In the genomic region with DNA sequence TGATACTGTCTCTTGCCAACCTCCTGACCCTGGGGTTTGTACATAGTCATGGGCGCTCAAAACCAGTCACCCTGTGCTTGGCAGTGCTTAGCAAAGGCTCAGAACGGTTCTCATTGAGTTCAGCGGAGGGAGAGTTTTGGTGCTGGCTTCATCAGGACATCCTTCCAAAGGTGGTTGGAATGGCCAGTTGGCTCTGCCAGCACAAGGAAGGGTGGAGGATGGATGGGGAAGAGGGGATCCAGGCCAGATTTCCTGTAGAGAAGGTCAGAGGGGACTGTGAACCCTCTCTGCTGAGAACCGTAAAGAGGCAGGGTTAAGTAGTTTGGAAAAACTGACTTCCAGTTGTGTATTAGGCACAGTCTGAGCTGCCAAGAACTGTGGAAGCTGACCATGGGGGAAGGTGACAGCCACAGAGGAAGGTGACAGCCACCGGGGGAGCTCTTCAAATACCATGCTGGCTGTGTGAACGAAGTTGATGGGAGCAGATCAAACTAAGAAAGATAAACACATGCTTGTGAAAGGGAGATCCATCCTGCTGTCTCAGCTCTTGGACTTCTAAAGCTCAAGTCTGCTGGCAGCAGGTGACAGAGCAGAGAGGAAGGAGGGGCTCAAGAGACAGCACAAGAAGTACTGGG, we compare ENCODE assay signal across 22 mouse cellular contexts.
DNase-seq lines count a peak whose midpoint lies in the region; ATAC-seq and TF ChIP-seq lines count a peak whose summit lies in the region.
"Had no signal": no experiment of that assay in that cellular context is flagged by ENCODE, and none has a peak within 500 bp of the region (broad histone marks: within the 10 kb centered on the region; RNA-seq: fewer than 3 reads in every experiment).

No protein-coding gene starts in this region.

- no peaks in the 10 kb centered on the region for H3K27me3 ChIP-seq in forebrain, embryonic 15.5 days
- H3K27me3 ChIP-seq in forebrain, embryonic 12.5 days, result no peaks in the 10 kb centered on the region
- H3K27me3 ChIP-seq in intestine, postnatal 0 days (replicated peaks; ENCODE audit: control insufficient read depth, insufficient read depth, low read length), result no peaks in the 10 kb centered on the region
- no peaks in the 10 kb centered on the region for H3K27me3 ChIP-seq in intestine, embryonic 16.5 days (replicated peaks; ENCODE audit: control insufficient read depth, insufficient read depth, low read length)
- H3K27me3 ChIP-seq in MEL (ENCODE audit: control insufficient read depth in 1 of 2, insufficient read depth in 2 of 2, low read length in 2 of 2), result no peaks in the 10 kb centered on the region
- H3K27me3 ChIP-seq in hindbrain, embryonic 13.5 days, result no peaks in the 10 kb centered on the region
- H3K27me3 ChIP-seq: forebrain, embryonic 13.5 days; heart, embryonic 15.5 days; limb, embryonic 12.5 days; liver, embryonic 12.5 days; Patski had no signal

- ATAC-seq in forebrain, embryonic 15.5 days (replicated peaks), result no peak
- ATAC-seq in forebrain, embryonic 12.5 days (ENCODE audit: low FRiP score), result no peak
- no peak for ATAC-seq in intestine, postnatal 0 days
- no peak for ATAC-seq in intestine, embryonic 16.5 days
- ATAC-seq in megakaryocyte progenitor cell, adult 5-6 weeks (replicated peaks; ENCODE audit: poor library complexity), result peak; percentile 37; the same call in 1 of the 2 replicates
- ATAC-seq in hindbrain, embryonic 13.5 days (ENCODE audit: low FRiP score), result no peak
- ATAC-seq: forebrain, embryonic 13.5 days; liver, embryonic 12.5 days; Patski had no signal

- H3K79me2 ChIP-seq in MEL (ENCODE audit: control insufficient read depth, insufficient read depth, low read length, poor library complexity), result no peaks in the 10 kb centered on the region

- no peaks in the 10 kb centered on the region for H3K9me3 ChIP-seq in forebrain, embryonic 15.5 days
- no peaks in the 10 kb centered on the region for H3K9me3 ChIP-seq in forebrain, embryonic 12.5 days
- no peaks in the 10 kb centered on the region for H3K9me3 ChIP-seq in intestine, postnatal 0 days (ENCODE audit: control insufficient read depth)
- H3K9me3 ChIP-seq in intestine, embryonic 16.5 days (ENCODE audit: control insufficient read depth, low read length), result no peaks in the 10 kb centered on the region
- H3K9me3 ChIP-seq in MEL (replicated peaks; ENCODE audit: insufficient read depth, low read length), result no peaks in the 10 kb centered on the region
- H3K9me3 ChIP-seq in hindbrain, embryonic 13.5 days, result no peaks in the 10 kb centered on the region
- H3K9me3 ChIP-seq: forebrain, embryonic 13.5 days; heart, embryonic 15.5 days; hindbrain, embryonic 10.5 days; limb, embryonic 12.5 days; liver, embryonic 12.5 days; midbrain, embryonic 10.5 days had no signal

- H3K36me3 ChIP-seq in forebrain, embryonic 15.5 days, result no peaks in the 10 kb centered on the region
- no peaks in the 10 kb centered on the region for H3K36me3 ChIP-seq in forebrain, embryonic 12.5 days (replicated peaks)
- H3K36me3 ChIP-seq in intestine, postnatal 0 days (ENCODE audit: control insufficient read depth, insufficient read depth), result no peaks in the 10 kb centered on the region
- H3K36me3 ChIP-seq in intestine, embryonic 16.5 days (ENCODE audit: control insufficient read depth, insufficient read depth, low read length), result no peaks in the 10 kb centered on the region
- no peaks in the 10 kb centered on the region for H3K36me3 ChIP-seq in MEL (ENCODE audit: control insufficient read depth in 1 of 2, insufficient read depth in 2 of 2, low read length in 2 of 2)
- no peaks in the 10 kb centered on the region for H3K36me3 ChIP-seq in hindbrain, embryonic 13.5 days
- H3K36me3 ChIP-seq: heart, embryonic 15.5 days; hindbrain, embryonic 10.5 days; limb, embryonic 12.5 days; liver, embryonic 12.5 days; midbrain, embryonic 10.5 days had no signal

- H3K4me2 ChIP-seq in forebrain, embryonic 15.5 days (replicated peaks), result no peak overlapping the region
- no peak overlapping the region for H3K4me2 ChIP-seq in forebrain, embryonic 12.5 days
- no peak overlapping the region for H3K4me2 ChIP-seq in intestine, postnatal 0 days (replicated peaks; ENCODE audit: low read depth)
- H3K4me2 ChIP-seq in intestine, embryonic 16.5 days (ENCODE audit: low read depth, low read length), result no peak overlapping the region
- no peak overlapping the region for H3K4me2 ChIP-seq in hindbrain, embryonic 13.5 days
- H3K4me2 ChIP-seq: forebrain, embryonic 13.5 days; heart, embryonic 15.5 days; limb, embryonic 12.5 days; liver, embryonic 12.5 days; lung, embryonic 14.5 days had no signal

- TF ChIP-seq POLR2A in MEL (IDR thresholded peaks at IDR 0.05; ENCODE audit: control insufficient read depth in 1 of 2, insufficient read depth in 1 of 2, low read depth in 1 of 2, low read length in 2 of 2, poor library complexity in 1 of 2), result no peak

- peak; percentile 14 for DNase-seq in MEL (ENCODE audit: low read depth, low spot score)
- DNase-seq in adrenal gland, postnatal 25 days, result no peak
- DNase-seq: adrenal gland, postnatal 14 days; kidney, adult 8-10 months; kidney, postnatal 14 days; lung, embryonic 14.5 days; lung, postnatal 36 days; retina, postnatal 1 day; thymus, adult 2 months had no signal

- no peak overlapping the region for H3K9ac ChIP-seq in forebrain, embryonic 15.5 days (replicated peaks)
- H3K9ac ChIP-seq in forebrain, embryonic 12.5 days, result no peak overlapping the region
- H3K9ac ChIP-seq in intestine, postnatal 0 days (ENCODE audit: low read depth, low read length), result no peak overlapping the region
- no peak overlapping the region for H3K9ac ChIP-seq in intestine, embryonic 16.5 days (ENCODE audit: low read depth, low read length)
- no peak overlapping the region for H3K9ac ChIP-seq in MEL (ENCODE audit: control insufficient read depth, low read depth, low read length, poor library complexity, severe bottlenecking)
- H3K9ac ChIP-seq in hindbrain, embryonic 13.5 days, result no peak overlapping the region
- H3K9ac ChIP-seq: forebrain, embryonic 13.5 days; heart, embryonic 15.5 days; limb, embryonic 12.5 days; liver, embryonic 12.5 days; lung, embryonic 14.5 days had no signal

- peaks cover 46% of the 10 kb centered on the region for H3K4me1 ChIP-seq in forebrain, embryonic 15.5 days
- H3K4me1 ChIP-seq in forebrain, embryonic 12.5 days, result peaks cover 5% of the 10 kb centered on the region; the same call in 1 of the 2 replicates
- no peaks in the 10 kb centered on the region for H3K4me1 ChIP-seq in intestine, postnatal 0 days (replicated peaks; ENCODE audit: control insufficient read depth, insufficient read depth, low read length)
- peaks cover 9% of the 10 kb centered on the region for H3K4me1 ChIP-seq in intestine, embryonic 16.5 days (ENCODE audit: control insufficient read depth, insufficient read depth, low read length)
- no peaks in the 10 kb centered on the region for H3K4me1 ChIP-seq in MEL (ENCODE audit: control insufficient read depth in 1 of 2, insufficient read depth in 2 of 2, low read length in 2 of 2)
- peaks cover 37% of the 10 kb centered on the region for H3K4me1 ChIP-seq in hindbrain, embryonic 13.5 days (replicated peaks)
- H3K4me1 ChIP-seq: liver, embryonic 12.5 days had no signal

- no peak for TF ChIP-seq RAD21 in MEL (IDR thresholded peaks at IDR 0.05; ENCODE audit: low read depth, low read length)

- H3K4me3 ChIP-seq in forebrain, embryonic 15.5 days, result no peak overlapping the region
- no peak overlapping the region for H3K4me3 ChIP-seq in forebrain, embryonic 12.5 days (replicated peaks)
- H3K4me3 ChIP-seq in intestine, postnatal 0 days (ENCODE audit: low read depth, low read length), result no peak overlapping the region
- H3K4me3 ChIP-seq in intestine, embryonic 16.5 days (ENCODE audit: low read length), result no peak overlapping the region
- no peak overlapping the region for H3K4me3 ChIP-seq in MEL (ENCODE audit: control insufficient read depth in 1 of 2, insufficient read depth in 1 of 2, low read depth in 2 of 2, low read length in 2 of 2)
- H3K4me3 ChIP-seq in hindbrain, embryonic 13.5 days, result no peak overlapping the region
- H3K4me3 ChIP-seq: forebrain, embryonic 13.5 days; heart, embryonic 15.5 days; hindbrain, embryonic 10.5 days; limb, embryonic 12.5 days; liver, embryonic 12.5 days; midbrain, embryonic 10.5 days had no signal

- peak; percentile 24; the same call in 1 of the 2 replicates for TF ChIP-seq CTCF in intestine, postnatal 0 days (IDR thresholded peaks at IDR 0.05; ENCODE audit: low read depth)
- peak in 2 of 3 experiments; percentile 17 to 23; a peak in 2 of 6 replicates for TF ChIP-seq CTCF in MEL (IDR thresholded peaks at IDR 0.05 in 2 of 3, conservative IDR thresholded peaks at IDR 0.05 in 1 of 3; ENCODE audit: control insufficient read depth in 1 of 3, insufficient read depth in 1 of 3, low read depth in 2 of 3, low read length in 3 of 3, poor library complexity in 1 of 3, severe bottlenecking in 1 of 3)

- H3K27ac ChIP-seq in forebrain, embryonic 15.5 days (replicated peaks), result 0 out of 2 replicates have a peak overlapping the region, but pooled peaks have one; percentile 6
- H3K27ac ChIP-seq in forebrain, embryonic 12.5 days, result no peak overlapping the region
- H3K27ac ChIP-seq in intestine, postnatal 0 days (ENCODE audit: low read depth, low read length), result no peak overlapping the region
- H3K27ac ChIP-seq in intestine, embryonic 16.5 days (ENCODE audit: low read length), result no peak overlapping the region
- H3K27ac ChIP-seq in MEL (ENCODE audit: control insufficient read depth, low read depth, low read length), result no peak overlapping the region
- no peak overlapping the region for H3K27ac ChIP-seq in hindbrain, embryonic 13.5 days
- H3K27ac ChIP-seq: forebrain, embryonic 13.5 days; heart, embryonic 15.5 days; hindbrain, embryonic 10.5 days; limb, embryonic 12.5 days; liver, embryonic 12.5 days; midbrain, embryonic 10.5 days had no signal

- TF ChIP-seq EP300 in MEL (IDR thresholded peaks at IDR 0.05; ENCODE audit: low read depth in 1 of 2, low read length in 2 of 2), result no peak

- 72% methylated on average over 6 of the region's 6 CpGs for WGBS in forebrain, embryonic 15.5 days
- 78% methylated on average over 6 of the region's 6 CpGs for WGBS in forebrain, embryonic 12.5 days
- WGBS in intestine, postnatal 0 days, result 72% methylated on average over 6 of the region's 6 CpGs
- 70% methylated on average over 6 of the region's 6 CpGs for WGBS in intestine, embryonic 16.5 days
- 77% methylated on average over 6 of the region's 6 CpGs for WGBS in hindbrain, embryonic 13.5 days

TF ChIP-seq in MEL, 35 proteins besides CTCF, POLR2A, EP300 and RAD21:
- TF ChIP-seq CHD1 (IDR thresholded peaks at IDR 0.05; ENCODE audit: low read depth, low read length) (no peak), BHLHE40 (IDR thresholded peaks at IDR 0.05; ENCODE audit: borderline replicate concordance, low read depth, low read length) (no peak), RCOR1 (IDR thresholded peaks at IDR 0.05; ENCODE audit: low read depth, low read length) (no peak), TAL1 (IDR thresholded peaks at IDR 0.05; ENCODE audit: low read length) (no peak), JUND (IDR thresholded peaks at IDR 0.05; ENCODE audit: low read depth, low read length) (no peak), MAFK (IDR thresholded peaks at IDR 0.05; ENCODE audit: borderline replicate concordance, low read depth, low read length) (no peak), GATA1 (IDR thresholded peaks at IDR 0.05; ENCODE audit: low read depth, low read length) (no peak)
TF ChIP-seq in MEL: peak in this region for 0.
